Mouse (Mus musculus) megakaryocyte progenitor cell, adult 5-6 weeks (primary cell): ENCODE data around the gene Hprt. TPM values are rescaled to one million over a fixed set of nuclear protein-coding genes. Genes with fewer than 3 reads are reported as not detected.

ENCODE experiments used
- ATAC-seq: replicated peaks from 2 replicates; pipeline ENCODE4 v1.8.0; 2016; ENCODE audit warnings: mild to moderate bottlenecking, moderate TSS enrichment, inconsistent platforms; ENCODE audit not compliant: poor library complexity
- total RNA-seq, 2 experiments: library from RNA; stranded (forward) in 1 of 2; stranded (reverse) in 1 of 2; fragments of 157-497, 149-512 nt in 1 of 2; fragments of 200-1000 nt in 1 of 2; gene quantifications; 2 replicates each; pipeline versions ENCODE4 v1.2.3 to v1.2.4; 2015 to 2017

Hprt gene
- total RNA-seq, 2 experiments from 2014 or later, result 392 to 396 TPM

DNA sequence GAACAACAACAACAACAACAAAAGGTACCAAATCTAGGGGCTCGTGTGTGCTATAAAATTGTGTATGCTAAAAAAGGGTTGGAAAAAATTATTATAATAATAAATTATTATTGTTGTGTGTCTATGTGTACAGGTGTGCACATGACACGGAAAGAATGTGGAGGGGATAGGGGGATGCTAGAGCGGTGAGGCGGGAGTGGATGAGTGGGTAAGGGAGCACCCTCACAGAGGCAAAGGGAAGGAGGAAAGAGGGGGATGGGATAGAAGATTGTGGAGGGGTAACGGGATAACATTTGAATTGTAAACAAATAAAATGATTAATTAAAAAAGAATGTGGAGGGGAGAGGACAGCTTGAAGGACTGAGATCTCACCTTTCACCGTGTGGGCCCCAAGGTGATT, 52.2 kb downstream of the Hprt start:
- no peak for ATAC-seq

- ATAC-seq, result no peak
Observed at GRCm38 (mm10) chrX:53041006-53041405, 53.1 kb downstream of the Hprt start.

GRCm38 (mm10) chrX:53045187-53045903, 57.4 kb downstream of the Hprt start:
- peak; percentile 52 for ATAC-seq

GRCm38 (mm10) chrX:53046033-53046432, 58.1 kb downstream of the Hprt start:
- no peak for ATAC-seq

GRCm38 (mm10) chrX:53046911-53047310, 59.0 kb downstream of the Hprt start:
- no peak for ATAC-seq

DNA sequence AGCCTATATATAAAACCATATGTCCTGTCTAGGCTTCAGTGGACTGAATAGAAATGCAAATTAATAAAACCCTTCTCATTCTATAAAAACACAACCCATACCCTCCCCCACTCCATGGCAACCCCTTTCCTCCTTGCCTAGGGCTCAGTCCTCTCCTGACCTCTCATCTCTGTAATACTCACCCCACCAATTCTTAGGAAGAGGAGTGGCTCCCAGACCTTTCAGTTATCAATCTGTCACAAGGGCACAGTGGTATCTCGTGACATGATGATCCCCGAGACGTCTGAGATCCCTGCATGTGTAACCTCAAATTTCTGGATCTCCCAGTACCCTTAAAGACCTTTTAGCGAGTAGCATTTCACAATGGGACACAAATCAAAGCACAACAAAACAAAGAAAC, 61.3 kb downstream of the Hprt start:
- no peak for ATAC-seq

GRCm38 (mm10) chrX:53050353-53050752, 62.4 kb downstream of the Hprt start:
- ATAC-seq, result no peak; the same call in 1 of the 2 replicates

DNA sequence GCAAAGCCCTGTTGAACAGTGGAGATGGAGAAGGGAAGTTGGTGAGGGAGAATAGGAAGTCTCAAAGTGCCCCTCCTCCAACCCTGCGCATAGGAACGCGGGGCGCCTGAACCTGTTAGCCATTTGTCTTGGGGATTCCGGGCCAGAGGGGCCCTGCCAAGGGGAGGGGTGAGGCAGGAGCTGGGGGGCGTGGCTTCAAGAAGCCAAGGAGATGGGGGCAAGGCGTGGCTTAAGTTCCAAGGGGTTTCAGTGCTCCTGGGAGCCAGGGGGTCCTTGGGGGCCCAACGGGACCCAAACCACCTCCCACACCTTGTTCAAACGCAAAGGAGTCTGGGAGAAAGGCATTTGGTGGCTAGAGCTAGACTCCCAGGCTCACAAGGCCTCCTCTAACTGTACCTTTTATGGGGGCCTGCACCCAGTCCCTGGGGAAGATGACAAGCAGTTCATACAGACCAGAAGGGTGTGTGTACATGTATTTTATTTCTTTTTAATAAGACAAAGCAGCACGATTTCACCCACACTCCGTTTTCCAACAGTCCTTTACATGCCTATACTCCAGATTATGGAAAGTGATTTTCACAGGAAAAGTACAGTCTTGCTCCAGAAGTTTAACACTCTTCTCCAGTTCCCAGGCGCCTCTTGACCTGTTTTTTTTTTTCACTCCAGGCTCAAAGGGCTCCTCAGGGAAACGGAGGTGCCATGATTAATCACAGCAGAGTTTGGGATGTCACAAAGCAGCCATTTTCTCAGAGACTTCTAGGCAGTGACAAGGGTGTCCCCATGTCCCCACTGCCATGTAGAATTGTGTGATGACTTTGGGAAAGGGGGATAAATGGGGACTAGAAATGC, 64.9 kb downstream of the Hprt start:
- peak; percentile 33 for ATAC-seq

DNA sequence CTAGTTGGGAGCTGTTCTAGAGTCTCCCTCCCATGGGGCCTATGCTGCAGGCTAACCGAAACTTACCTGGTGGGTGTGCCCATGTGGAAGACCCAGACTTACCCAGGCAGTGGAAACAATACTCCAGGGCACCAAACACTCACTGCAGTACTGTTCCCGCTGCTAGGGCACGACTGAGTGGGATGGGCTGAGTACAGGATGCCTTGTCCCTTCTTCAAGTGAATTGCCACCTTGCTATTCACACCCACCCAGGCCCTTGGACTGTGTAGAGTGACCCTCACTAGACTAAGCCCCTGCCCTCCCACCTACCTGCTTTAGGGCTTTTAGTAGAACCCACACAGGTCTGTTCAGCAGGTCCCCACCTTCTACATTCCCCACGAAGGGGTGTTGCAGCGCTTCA, 65.9 kb downstream of the Hprt start:
- no peak for ATAC-seq

DNA sequence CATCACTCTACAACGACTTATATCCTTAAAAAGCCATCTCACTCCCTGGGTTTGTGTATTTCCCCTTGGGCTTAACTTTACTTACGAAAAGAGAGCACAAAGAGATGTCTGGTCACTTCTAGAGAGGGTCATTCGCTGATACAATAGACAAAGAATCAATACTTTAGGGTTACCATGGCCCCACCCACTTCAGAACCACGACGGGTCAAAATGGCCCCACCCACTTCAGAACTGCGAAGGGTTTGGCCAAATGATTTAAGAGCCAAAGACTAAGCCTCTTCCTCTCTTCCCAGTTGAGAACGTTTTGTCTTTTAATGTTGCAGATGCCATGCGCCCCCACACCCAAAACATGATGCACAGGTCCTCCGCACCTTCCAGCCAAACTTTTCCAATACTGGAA, 67.8 kb downstream of the Hprt start:
- no peak for ATAC-seq

GRCm38 (mm10) chrX:53056627-53057026, 68.7 kb downstream of the Hprt start:
- peak; percentile 47 for ATAC-seq

GRCm38 (mm10) chrX:53057054-53057759, 69.3 kb downstream of the Hprt start:
- peak; percentile 83 for ATAC-seq

GRCm38 (mm10) chrX:53057760-53058090, 69.8 kb downstream of the Hprt start:
- ATAC-seq, result no peak

DNA sequence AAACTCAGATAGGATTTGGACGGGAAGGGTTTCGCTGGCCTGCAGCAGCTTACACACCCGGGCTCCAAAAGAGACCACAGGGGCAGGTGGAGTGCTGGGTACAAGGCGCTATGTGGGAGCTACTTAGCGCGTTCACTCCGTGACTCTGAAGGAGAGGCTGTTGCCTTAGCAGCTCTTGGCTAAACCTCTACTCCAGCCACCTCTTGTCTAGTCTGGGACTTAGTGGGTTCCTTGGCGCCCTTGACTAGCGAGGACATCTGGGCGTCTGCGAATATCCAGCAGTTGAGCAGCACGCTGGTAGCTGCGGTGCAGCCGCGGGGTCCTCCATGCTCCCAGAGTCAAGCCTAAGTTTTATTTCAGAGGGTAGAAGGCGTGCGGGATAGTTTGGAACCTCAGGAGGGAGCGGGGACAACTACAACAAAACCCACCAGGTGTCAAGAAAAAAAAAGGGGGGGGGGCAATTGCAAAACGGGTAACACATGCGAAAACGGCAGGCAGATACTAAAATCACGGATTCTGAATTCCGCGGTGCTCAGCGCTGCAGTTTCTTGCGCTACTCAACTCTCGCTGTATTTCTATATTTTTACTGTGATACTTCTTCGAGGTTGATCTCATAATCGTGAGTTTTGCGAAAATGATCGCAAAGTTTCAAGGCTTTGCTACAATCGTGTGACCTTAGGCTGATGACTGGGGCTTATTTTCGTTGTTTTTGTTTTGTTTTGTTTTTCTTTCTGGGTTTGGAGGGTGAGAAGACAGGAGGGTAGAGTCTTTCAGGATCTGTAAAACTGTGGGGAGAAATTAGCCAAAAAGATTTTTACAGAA, 70.7 kb downstream of the Hprt start:
- no peak for ATAC-seq

DNA sequence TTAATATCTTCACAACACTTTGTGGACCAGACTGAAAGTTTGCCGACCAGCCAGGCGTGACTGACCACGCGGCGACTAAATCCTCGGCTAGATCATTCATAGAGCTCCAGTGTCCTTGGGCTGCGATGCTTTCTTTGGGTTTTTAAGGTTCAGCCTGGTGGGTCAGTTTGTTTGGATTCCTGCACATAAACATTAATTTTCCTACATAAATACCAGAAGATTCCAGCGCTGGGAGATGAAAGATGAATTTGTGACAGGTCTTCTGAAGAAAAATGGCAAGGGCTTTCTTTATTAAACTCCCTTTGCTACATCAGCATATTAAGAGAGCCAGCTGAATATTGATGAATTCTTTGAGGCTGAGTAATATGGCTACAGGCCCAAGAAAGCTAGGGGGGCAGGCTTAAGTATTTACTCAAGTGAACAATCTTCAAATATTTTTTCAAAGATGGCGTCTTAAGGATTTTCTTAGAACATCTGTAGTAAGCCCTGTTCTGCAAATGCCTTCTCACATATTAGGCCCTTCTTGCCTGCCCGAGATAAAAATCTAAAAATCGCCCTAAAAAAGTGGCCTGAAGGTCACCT, 71.6 kb downstream of the Hprt start:
- ATAC-seq, result no peak

- no peak for ATAC-seq
Observed at GRCm38 (mm10) chrX:53064406-53064805, 76.5 kb downstream of the Hprt start.
